Mouse (Mus musculus): Measurements from ENCODE around the gene Slc16a1.

The Slc16a1 gene

DNA sequence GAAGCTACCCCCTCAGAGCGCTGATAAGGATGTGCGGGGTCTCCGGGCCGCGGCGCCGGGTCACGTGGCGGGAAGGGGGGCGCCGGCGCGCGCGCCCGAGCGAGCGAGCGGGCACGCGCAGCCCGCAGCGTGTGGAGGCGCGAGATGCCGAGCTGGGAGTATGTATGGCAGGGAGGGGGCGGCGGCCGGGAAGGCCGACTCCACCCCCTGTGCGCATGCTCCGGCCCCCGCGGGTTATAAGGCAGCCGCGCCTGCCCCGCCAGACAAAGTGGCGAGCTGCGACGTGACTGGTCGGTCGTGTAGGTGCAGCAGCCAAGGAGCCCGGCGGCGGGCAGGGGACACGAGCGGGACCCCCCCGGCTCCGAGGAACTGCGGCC lies at the start of gene Slc16a1:
TSS of gene Slc16a1 (plus strand) at position 266 of the 377 bp plus-strand sequence.
- peak; percentile 93 to 96 for DNase-seq

DNA sequence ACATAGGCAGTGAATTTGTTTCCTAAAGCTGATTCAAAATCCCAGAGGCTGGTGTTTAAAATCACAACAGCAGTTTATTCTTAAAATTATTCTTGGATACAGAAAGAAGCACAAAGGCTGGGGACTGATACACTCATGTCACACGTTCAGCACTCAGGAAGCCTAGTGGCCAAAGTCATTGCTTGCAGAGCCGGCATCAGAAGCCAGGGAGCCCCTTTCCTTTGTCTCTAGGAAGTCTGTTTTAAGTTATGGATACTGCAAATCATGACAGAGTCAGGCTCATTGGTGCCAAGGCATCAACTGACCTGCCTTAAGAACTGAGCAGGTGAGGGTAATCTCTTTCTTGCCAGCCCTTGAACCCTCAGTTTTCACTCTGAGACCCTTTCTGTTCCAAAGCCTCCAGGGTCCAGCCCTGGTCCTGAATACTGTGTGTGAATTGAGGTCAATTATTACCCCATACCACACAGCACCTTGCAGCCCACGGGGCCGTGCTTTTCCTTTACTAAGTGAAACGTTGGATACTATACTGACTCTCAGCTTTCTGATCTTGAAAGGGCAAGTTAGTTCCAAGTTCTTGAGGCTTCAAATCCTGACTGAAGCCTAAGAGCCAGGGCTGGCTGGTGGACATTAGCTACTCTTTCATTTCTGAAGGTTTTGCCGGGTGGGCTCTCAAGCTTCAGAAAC lies 41.9 kb upstream of the Slc16a1 start:
- peak in 1 of 2 experiments; percentile 35 for DNase-seq

DNA sequence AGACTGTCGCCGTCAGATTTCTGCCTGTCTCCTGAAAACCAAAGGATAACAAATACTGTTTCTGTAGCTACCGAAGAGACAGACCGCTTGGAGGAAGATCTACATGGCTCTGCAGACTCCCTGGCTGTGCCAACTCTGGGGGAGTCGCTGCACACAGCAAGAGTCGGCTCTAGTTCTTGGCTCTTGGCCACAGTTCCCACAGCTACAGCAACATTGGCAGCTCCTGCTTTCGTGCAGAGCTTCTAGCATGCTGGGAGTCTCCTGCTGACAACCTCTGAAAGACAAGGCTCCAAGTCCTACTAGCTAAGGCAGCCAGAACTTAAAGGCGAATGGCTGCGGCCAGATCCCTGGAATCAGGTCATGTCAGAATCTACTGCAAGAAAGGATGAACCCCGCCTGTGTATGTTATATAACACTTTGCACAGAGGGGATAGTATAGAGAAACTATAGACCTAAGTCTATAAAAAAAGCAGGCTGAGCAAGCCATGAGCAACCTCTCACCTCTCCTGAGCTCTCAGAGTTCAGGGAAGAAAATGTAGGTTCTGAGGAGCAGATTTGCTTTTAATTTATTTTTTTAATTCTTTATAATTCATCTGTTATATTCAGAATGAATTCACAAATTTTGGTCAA lies 41.2 kb upstream of the Slc16a1 start:
- peak; percentile 82 to 97 for DNase-seq

- DNase-seq, result no peak
These were observed 38.9 kb upstream of the Slc16a1 start for GRCm38 (mm10) chr3:104599296-104600150.

DNA sequence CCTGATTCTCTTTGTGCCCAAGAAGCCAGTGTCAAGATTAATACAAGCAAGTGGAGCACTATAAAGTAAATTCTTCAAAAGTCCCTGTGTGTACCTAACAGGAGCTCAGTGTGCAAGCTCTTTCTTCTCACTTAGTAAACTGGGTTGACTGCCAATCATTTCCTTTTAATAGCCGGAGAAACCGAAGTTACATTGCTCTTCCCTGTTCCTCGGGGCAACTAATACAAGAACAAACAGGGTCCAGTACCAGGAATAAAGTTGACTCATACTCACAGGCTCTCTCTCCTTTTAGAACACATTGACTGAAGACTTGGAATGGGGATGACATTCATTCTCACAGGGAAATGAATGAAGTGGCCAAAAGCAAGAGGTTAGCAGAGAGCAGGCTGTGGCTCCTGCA lies 37.8 kb upstream of the Slc16a1 start:
- DNase-seq, result no peak

- DNase-seq, result no peak
These were observed 36.8 kb upstream of the Slc16a1 start for GRCm38 (mm10) chr3:104601680-104602079.

GRCm38 (mm10) chr3:104609690-104610380 lies 28.6 kb upstream of the Slc16a1 start:
- DNase-seq, result no peak

DNA sequence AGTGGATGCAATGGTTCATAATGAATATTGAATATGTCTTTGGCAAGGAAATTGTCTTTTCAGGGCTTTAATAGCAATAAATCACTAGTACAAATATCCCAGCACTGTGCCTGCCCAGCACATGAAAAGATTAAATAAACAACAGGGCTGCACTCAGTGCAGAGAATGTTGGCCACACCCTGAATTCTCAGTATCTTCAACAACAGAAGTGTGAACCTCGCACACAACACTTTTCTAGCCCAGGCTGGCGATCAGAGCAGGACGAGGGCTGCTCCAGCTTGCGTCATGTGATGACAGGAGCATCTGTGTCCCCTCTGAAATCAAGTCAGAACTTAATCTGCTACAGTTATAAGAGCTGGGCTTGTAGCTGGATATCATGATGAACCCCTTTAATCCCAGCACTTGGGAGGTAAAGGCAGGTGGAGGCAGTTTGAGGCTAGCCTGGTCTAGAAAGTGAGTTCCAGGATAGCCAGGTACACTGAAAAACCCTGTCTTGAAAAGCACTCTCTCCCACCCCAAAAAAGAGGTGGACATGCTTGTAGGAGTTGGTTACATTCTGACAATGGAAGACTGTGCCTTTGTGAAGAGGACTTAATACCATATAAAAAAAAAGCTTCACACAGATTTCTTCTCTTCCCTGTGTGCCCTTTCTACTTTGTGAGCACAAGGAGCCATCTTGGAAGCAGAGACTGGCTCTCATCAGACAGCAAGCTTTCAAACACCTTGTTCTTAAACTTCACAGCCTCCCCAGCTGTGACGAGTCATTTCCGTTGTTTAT lies 27.8 kb upstream of the Slc16a1 start:
- no peak for DNase-seq

DNA sequence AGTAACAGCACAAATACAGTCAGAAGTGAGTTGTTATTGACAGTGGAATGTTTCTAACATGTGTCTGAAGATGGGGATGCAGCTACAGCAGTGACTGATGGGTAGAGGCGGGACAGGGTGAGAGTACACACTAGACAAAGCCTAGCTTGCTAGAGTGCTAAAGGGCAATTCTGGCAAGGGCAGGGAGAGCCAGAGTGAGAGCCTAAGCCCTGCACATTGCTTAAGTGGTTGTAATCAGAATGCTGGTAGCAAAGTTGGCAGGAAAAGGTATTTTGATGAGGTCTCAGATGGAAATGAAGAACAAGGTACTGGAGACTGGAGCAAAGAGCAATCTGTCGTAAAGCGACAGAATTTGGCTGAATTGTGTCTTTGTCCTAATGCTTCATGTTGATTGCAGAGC lies 26.5 kb upstream of the Slc16a1 start:
- no peak for DNase-seq

DNA sequence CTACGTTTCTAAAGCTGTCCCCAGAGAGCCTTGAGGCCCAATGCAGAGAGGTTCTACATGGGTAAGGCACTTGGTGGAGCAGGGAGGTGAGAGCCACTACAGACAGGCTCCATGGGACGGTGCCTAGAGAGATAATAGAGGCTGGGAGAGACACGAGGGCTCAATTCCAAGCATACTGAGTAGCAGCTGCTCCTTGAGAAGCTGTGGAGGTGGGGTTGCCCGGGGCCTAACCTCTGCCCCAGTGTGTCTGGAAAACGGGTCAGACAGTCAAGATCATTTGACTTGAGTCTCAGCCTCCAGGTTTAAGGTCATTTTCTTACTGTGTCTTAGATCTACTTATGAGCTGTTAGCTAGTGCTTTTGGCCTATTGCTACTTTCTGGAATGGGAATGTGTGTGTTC lies 25.4 kb upstream of the Slc16a1 start:
- DNase-seq, result peak in 1 of 2 experiments; percentile 8

DNA sequence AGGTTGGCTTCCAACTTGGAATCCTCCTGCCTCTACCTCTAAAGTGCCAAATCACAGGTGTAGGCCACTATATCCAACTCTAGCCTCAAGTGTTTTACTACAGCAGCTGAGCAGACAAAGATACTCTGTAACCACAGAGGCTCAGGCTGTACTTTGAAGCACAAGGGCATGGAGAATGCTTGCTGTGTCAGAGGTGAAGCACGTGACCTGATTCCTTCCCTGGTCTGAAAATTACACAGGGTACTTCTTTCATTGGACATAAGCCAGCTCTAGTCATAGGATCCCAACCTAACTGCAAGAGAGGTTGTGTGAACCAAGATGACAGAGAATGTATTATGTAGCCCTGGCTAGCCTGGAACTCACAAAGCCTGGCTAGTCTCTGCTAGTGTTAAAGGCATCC lies 24.4 kb upstream of the Slc16a1 start:
- no peak for DNase-seq

GRCm38 (mm10) chr3:104615216-104615615 lies 23.3 kb upstream of the Slc16a1 start:
- DNase-seq, result no peak

DNA sequence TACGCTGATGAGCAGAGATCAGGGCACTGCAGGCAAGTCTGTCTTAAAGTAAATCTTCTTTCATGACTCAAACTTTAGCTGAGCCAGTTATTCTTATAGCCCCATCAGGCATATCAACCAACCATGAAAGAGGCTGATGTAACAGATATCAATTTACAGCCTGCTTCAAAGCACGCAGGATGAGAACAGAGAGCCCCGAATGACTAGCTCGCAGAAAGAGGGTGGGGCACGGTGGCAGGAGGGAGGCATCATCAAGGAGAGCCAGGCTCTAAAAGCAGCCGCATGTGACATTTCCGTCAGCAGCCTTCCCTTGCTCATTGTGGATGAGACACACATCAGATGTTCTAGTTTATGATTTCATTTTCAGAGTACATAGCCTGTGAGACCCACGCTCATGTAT lies 22.3 kb upstream of the Slc16a1 start:
- DNase-seq, result no peak

DNA sequence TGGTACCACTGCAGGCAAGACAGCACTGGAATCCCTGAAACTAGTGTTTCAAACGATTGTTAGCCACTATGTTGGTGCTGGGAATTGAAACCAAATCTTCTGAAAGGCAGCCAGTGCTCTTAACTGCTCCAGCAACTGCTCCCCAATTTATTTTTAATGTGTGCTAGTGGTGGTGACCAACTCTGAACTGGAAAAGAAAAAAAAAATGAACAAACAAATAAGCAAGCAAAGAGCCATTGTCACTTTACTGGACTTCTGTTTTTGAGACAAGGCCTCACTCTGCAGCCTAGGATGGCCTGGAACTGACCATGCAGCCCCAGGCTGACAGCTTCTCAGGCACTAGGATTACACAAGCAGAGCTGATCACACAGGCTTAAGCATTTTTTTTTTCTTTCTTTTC lies 16.6 kb upstream of the Slc16a1 start:
- no peak for DNase-seq

DNA sequence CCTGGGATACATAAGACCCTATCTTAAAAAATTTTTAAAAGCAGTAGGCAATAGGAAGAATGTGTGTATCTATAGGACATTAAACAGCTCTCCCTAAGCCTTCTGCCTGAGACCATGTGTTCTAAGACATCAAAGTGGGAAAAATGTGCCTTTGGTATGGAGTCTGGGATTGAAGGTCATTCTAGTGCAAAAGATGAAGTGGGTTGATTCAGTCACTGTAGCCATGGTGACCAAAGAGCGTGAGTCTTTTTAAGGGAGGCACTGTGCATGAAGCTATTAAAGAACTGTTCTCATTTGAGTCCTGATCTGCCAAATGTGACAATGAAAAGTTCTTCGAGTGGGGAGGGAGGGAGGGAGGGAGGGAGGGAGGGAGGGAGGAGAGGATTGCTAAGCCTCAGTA lies 8.7 kb upstream of the Slc16a1 start:
- DNase-seq, result no peak

- DNase-seq, result no peak
These were observed 7.5 kb upstream of the Slc16a1 start for GRCm38 (mm10) chr3:104630941-104631340.

GRCm38 (mm10) chr3:104632560-104633162 lies 5.8 kb upstream of the Slc16a1 start:
- no peak for DNase-seq

DNA sequence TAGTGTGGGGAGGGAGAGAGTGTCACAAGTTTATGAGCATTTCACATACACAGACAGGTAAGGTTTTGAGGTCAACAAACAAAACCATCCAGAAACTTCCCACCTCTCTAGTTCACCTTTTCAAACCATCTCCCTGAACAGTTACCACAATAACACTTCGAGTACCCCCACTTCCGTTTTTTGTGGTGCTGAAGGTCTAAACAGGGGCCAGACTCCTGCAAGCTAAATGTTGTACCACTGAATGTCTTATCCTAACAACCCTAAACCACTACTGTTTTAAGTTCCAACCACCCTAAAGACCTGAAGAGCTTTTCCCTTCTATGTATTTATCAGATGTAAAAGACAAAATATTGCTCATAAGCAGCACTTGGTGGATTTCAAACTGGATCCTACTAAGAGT lies 2.0 kb upstream of the Slc16a1 start:
- DNase-seq, result no peak

DNA sequence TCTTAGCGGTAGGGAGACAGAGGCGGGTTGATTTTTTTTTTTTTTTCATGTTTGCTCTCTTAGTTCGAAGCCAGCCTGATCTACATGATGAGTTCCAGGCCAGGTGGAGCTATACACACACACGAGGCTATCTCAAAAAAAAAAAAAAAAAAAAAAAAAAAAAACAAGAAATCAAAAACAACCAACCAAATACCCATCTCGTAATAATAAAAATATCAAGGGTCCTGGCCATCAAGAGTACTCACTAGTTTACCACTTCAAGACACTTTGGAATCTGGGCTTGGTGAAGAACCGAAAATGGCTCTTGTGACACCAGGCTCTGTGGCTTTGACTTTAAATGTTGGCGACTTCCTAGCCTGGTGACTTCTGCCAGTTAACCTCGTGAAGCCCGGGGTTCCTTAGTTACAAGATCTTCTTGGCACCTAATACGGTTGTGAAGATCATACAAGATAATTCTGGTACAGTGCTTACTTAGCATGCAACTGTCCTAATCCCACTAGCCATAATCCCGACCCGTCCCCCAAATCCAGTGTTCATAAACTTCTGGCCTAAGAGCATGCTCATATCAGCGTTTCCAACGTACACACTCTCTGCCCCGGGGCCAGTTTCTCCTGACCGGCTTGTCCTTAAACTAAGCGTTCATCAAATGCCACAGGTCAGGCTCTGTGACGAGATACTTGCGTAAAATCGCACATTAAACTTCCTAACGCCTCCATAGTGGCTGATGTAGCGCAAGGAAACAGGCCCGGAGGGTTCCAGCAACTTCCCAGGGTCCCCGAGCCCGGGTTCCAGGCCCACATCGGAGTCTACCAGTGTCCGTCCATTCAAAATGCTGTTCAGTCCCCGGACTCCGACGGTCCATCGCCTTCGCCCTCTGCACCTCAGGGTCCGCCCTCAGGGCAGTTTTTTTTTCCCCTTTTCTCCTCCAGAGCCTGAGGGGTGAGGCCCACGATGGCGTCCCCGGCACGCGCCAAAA lies 753 bp upstream of the Slc16a1 start:
- no peak for DNase-seq

DNA sequence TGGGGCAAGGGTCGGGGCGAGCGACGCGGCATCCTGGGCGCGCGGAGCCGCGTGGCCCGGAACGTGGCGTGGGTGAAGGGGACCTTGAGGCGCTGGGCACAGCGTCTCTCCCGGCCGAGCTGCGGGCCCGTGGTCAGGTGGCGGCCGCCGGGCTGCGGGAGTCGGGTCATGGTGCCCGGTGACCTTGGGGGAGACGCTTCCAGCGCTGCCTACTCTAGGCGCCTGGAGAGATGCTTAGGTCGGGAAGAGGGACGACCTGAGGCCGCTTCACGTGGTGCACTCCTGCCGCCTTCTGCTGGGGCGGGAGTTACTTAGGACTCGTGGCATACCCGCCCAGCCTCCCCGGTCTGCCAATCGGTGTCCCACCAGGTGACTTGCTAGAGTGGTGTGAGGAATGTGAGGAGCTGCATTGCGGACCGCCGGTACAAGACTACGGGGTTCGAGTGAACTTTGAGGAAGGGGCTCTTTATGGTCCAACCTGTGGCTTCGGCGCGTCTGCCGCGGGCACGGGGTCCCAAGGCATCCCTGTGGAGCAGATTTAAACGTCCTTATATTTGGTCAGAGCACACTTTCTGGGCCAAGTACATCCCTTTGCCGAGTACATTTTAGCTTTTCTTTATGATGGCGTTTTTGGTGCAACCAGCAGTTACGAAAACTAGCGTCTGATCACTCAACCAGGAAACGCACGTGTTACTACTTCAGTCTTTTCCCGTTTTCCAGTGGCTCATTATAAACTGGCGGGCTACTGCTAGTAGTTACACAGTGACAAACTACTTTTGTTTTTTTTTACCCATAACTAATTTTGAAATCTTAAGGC lies 672 bp downstream of the Slc16a1 start:
- DNase-seq, result peak in 1 of 2 experiments; percentile 59

All from cerebellum, postnatal 14 days (tissue).